Mouse (Mus musculus): Measurements from ENCODE around the gene Tspan13. TPM values are rescaled to one million over a fixed set of nuclear protein-coding genes. Genes with fewer than 3 reads are reported as not detected.

The Tspan13 gene
- 123 and 132 TPM in 2 replicates for polyA plus RNA-seq (2014; fragmentation: Nextera tagmentation; extraction: Ambion mirVana)

DNA sequence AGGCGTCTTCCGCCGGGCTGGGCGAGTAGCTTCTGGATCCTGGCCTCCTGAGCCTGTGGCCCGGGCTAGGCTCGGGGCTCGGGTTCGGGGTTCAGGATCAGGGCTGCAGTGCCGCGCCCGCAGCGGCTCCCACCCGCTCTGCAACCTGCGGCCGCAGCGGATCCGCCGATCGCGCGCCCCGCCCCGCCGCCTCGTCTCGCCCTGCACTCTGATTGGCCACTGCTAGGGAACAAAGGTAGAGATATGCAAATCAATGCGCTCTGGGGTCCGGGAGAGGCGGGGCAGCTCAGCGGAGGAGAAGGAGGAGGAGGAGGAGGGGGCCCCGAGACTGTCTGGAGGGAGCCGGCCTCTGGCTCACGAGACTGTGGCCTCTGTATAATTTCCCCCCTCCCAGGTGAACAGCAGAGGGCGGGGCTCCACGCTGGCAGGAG is at the start of gene Tspan13:
Gene Tspan13 (minus strand): TSS at position 153 of the 431 bp plus-strand sequence.
- WGBS = 0% methylated on average over 33 of the region's 35 CpGs
- no peaks in the 10 kb centered on the region for H3K27me3 ChIP-seq (ENCODE audit: control insufficient read depth, insufficient read depth, low read length)
- H3K36me3 ChIP-seq (ENCODE audit: control insufficient read depth, insufficient read depth, low read length) = no peaks in the 10 kb centered on the region
- H3K4me2 ChIP-seq (replicated peaks; ENCODE audit: low read depth, low read length) = peak within 1 kb of the TSS; percentile 95
- peak within 1 kb of the TSS; percentile 87 for H3K4me3 ChIP-seq (ENCODE audit: low read depth, low read length)
- H3K9me3 ChIP-seq (ENCODE audit: control insufficient read depth, low read depth, low read length) = no peaks in the 10 kb centered on the region
- peak within 1 kb of the TSS; percentile 53 for H3K9ac ChIP-seq (replicated peaks; ENCODE audit: low read depth, low read length)
- peak; percentile 97 for ATAC-seq (ENCODE audit: insufficient number of reproducible peaks, insufficient read depth, low FRiP score, low read depth)
- H3K4me1 ChIP-seq (ENCODE audit: control insufficient read depth, insufficient read depth, low read length) = peaks cover 4% of the 10 kb centered on the region; the same call in 1 of the 2 replicates
- peak within 1 kb of the TSS; percentile 30 for H3K27ac ChIP-seq (ENCODE audit: low read length)

GRCm38 (mm10) chr12:36091964-36092363 is 49.7 kb upstream of the Tspan13 start:
- H3K4me2 ChIP-seq (replicated peaks; ENCODE audit: low read depth, low read length) = no peak overlapping the region
- no peaks in the 10 kb centered on the region for H3K27me3 ChIP-seq (ENCODE audit: control insufficient read depth, insufficient read depth, low read length)
- no peaks in the 10 kb centered on the region for H3K4me1 ChIP-seq (ENCODE audit: control insufficient read depth, insufficient read depth, low read length)
- H3K9me3 ChIP-seq (ENCODE audit: control insufficient read depth, low read depth, low read length) = no peaks in the 10 kb centered on the region
- no peak overlapping the region for H3K9ac ChIP-seq (replicated peaks; ENCODE audit: low read depth, low read length)
- no peak overlapping the region for H3K27ac ChIP-seq (ENCODE audit: low read length)
- H3K36me3 ChIP-seq (ENCODE audit: control insufficient read depth, insufficient read depth, low read length) = peaks cover 11% of the 10 kb centered on the region
- 90% methylated on average over 10 of the region's 10 CpGs for WGBS
- ATAC-seq (ENCODE audit: insufficient number of reproducible peaks, insufficient read depth, low FRiP score, low read depth) = no peak
- H3K4me3 ChIP-seq (ENCODE audit: low read depth, low read length) = no peak overlapping the region

DNA sequence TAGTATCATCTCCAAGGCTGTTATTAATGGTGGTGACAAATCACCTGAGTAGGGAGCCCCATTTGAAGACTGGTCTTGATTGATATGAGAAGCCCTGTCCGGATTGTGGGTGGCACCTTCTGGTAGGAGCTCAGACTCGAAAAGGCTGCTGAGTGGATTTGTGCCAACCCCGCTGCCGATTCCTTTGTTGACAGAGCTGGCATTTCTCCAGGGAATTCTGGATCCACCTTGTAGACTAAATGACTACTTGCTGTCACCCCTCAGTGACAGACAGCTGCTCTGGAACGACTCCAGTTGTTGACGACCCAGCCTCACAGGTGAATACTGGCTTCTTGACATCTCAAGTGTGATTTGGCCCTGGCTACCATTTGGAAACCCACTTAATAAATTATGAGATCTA is 46.9 kb upstream of the Tspan13 start:
- no peak for ATAC-seq (ENCODE audit: insufficient number of reproducible peaks, insufficient read depth, low FRiP score, low read depth)
- WGBS = 71% methylated on average over 6 of the region's 6 CpGs
- no peak overlapping the region for H3K9ac ChIP-seq (replicated peaks; ENCODE audit: low read depth, low read length)

GRCm38 (mm10) chr12:36088804-36089203 is 46.5 kb upstream of the Tspan13 start:
- H3K4me2 ChIP-seq (replicated peaks; ENCODE audit: low read depth, low read length) = no peak overlapping the region
- peaks cover 11% of the 10 kb centered on the region for H3K36me3 ChIP-seq (ENCODE audit: control insufficient read depth, insufficient read depth, low read length)
- H3K27me3 ChIP-seq (ENCODE audit: control insufficient read depth, insufficient read depth, low read length) = no peaks in the 10 kb centered on the region
- H3K9me3 ChIP-seq (ENCODE audit: control insufficient read depth, low read depth, low read length) = no peaks in the 10 kb centered on the region
- no peak overlapping the region for H3K27ac ChIP-seq (ENCODE audit: low read length)
- ATAC-seq (ENCODE audit: insufficient number of reproducible peaks, insufficient read depth, low FRiP score, low read depth) = no peak
- H3K4me1 ChIP-seq (ENCODE audit: control insufficient read depth, insufficient read depth, low read length) = no peaks in the 10 kb centered on the region
- WGBS = 93% methylated on average over 1 of the region's 1 CpGs
- no peak overlapping the region for H3K4me3 ChIP-seq (ENCODE audit: low read depth, low read length)
- no peak overlapping the region for H3K9ac ChIP-seq (replicated peaks; ENCODE audit: low read depth, low read length)

More for the DNA sequence above, 46.9 kb upstream of the Tspan13 start:
- Histone ChIP-seq H3K36me3 (ENCODE audit: control insufficient read depth, insufficient read depth, low read length) (peaks cover 11% of the 10 kb centered on the region), H3K27ac (ENCODE audit: low read length) (no peak overlapping the region), H3K4me2 (replicated peaks; ENCODE audit: low read depth, low read length) (no peak overlapping the region), H3K4me3 (ENCODE audit: low read depth, low read length) (no peak overlapping the region), H3K27me3 (ENCODE audit: control insufficient read depth, insufficient read depth, low read length) (no peaks in the 10 kb centered on the region), H3K4me1 (ENCODE audit: control insufficient read depth, insufficient read depth, low read length) (no peaks in the 10 kb centered on the region), H3K9me3 (ENCODE audit: control insufficient read depth, low read depth, low read length) (no peaks in the 10 kb centered on the region)

GRCm38 (mm10) chr12:36085380-36085779 is 43.1 kb upstream of the Tspan13 start:
- no peak overlapping the region for H3K4me3 ChIP-seq (ENCODE audit: low read depth, low read length)
- 91% methylated on average over 2 of the region's 2 CpGs for WGBS

GRCm38 (mm10) chr12:36078101-36078899 is 36.0 kb upstream of the Tspan13 start:
- Histone ChIP-seq H3K9me3 (ENCODE audit: control insufficient read depth, low read depth, low read length) (no peaks in the 10 kb centered on the region), H3K27me3 (ENCODE audit: control insufficient read depth, insufficient read depth, low read length) (no peaks in the 10 kb centered on the region), H3K27ac (ENCODE audit: low read length) (no peak overlapping the region), H3K4me3 (ENCODE audit: low read depth, low read length) (no peak overlapping the region), H3K4me1 (ENCODE audit: control insufficient read depth, insufficient read depth, low read length) (no peaks in the 10 kb centered on the region), H3K9ac (replicated peaks; ENCODE audit: low read depth, low read length) (no peak overlapping the region), H3K36me3 (ENCODE audit: control insufficient read depth, insufficient read depth, low read length) (no peaks in the 10 kb centered on the region), H3K4me2 (replicated peaks; ENCODE audit: low read depth, low read length) (no peak overlapping the region)
- WGBS = 67% methylated on average over 4 of the region's 4 CpGs
- no peak for ATAC-seq (ENCODE audit: insufficient number of reproducible peaks, insufficient read depth, low FRiP score, low read depth)

More at GRCm38 (mm10) chr12:36085380-36085779, 43.1 kb upstream of the Tspan13 start:
- Histone ChIP-seq H3K27ac (ENCODE audit: low read length) (no peak overlapping the region), H3K9ac (replicated peaks; ENCODE audit: low read depth, low read length) (no peak overlapping the region), H3K9me3 (ENCODE audit: control insufficient read depth, low read depth, low read length) (no peaks in the 10 kb centered on the region), H3K4me1 (ENCODE audit: control insufficient read depth, insufficient read depth, low read length) (no peaks in the 10 kb centered on the region), H3K4me2 (replicated peaks; ENCODE audit: low read depth, low read length) (no peak overlapping the region), H3K27me3 (ENCODE audit: control insufficient read depth, insufficient read depth, low read length) (no peaks in the 10 kb centered on the region), H3K36me3 (ENCODE audit: control insufficient read depth, insufficient read depth, low read length) (no peaks in the 10 kb centered on the region)
- ATAC-seq (ENCODE audit: insufficient number of reproducible peaks, insufficient read depth, low FRiP score, low read depth) = no peak

DNA sequence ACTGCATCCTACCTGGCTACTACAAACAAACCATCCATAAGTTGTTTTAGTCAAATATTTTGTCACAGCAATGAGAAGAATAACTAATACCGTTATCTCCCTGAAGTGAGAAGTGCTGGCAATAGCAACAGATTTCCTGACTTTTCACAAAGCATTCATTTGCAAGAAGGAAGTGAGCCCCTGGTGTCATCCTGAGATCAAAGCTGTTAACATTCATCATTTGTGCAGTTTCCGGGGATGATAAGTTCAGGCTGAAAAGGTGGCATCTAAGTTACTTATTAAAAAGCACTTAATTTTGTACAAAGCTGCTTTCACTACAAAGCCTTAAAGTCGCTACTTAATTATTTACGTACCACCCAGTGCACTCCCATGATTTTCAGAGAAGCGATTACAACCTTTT is 30.6 kb upstream of the Tspan13 start:
- H3K27me3 ChIP-seq (ENCODE audit: control insufficient read depth, insufficient read depth, low read length) = no peaks in the 10 kb centered on the region
- no peak overlapping the region for H3K9ac ChIP-seq (replicated peaks; ENCODE audit: low read depth, low read length)
- H3K36me3 ChIP-seq (ENCODE audit: control insufficient read depth, insufficient read depth, low read length) = no peaks in the 10 kb centered on the region
- H3K27ac ChIP-seq (ENCODE audit: low read length) = no peak overlapping the region
- no peak overlapping the region for H3K4me2 ChIP-seq (replicated peaks; ENCODE audit: low read depth, low read length)
- no peak for ATAC-seq (ENCODE audit: insufficient number of reproducible peaks, insufficient read depth, low FRiP score, low read depth)
- H3K4me1 ChIP-seq (ENCODE audit: control insufficient read depth, insufficient read depth, low read length) = no peaks in the 10 kb centered on the region
- WGBS = 28% methylated on average over 5 of the region's 5 CpGs
- H3K4me3 ChIP-seq (ENCODE audit: low read depth, low read length) = no peak overlapping the region
- H3K9me3 ChIP-seq (ENCODE audit: control insufficient read depth, low read depth, low read length) = no peaks in the 10 kb centered on the region

DNA sequence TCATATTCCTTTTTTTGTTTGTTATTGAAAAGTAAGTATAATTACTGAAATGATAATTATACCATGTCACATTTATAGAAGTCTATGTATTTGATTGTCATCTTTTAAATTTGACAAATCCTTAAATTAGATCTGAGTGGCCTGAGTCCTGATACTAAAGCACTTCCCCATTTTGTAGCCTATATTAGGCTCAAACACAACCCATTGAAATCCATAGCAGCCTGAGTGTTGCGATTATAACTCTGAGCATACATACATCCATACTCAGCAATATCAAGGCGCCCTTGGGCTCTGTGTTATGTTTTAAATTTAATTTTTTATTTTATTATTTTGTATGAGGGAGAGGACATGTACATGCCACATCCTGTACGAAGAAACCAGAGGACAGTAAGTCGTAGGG is 27.9 kb upstream of the Tspan13 start:
- WGBS = 79% methylated on average over 4 of the region's 4 CpGs

More for the DNA sequence above, 27.9 kb upstream of the Tspan13 start:
- no peak overlapping the region for H3K27ac ChIP-seq (ENCODE audit: low read length)
- H3K36me3 ChIP-seq (ENCODE audit: control insufficient read depth, insufficient read depth, low read length) = no peaks in the 10 kb centered on the region
- H3K9ac ChIP-seq (replicated peaks; ENCODE audit: low read depth, low read length) = no peak overlapping the region
- ATAC-seq (ENCODE audit: insufficient number of reproducible peaks, insufficient read depth, low FRiP score, low read depth) = no peak
- peaks cover 2% of the 10 kb centered on the region; the same call in 1 of the 2 replicates for H3K9me3 ChIP-seq (ENCODE audit: control insufficient read depth, low read depth, low read length)
- no peak overlapping the region for H3K4me3 ChIP-seq (ENCODE audit: low read depth, low read length)
- no peaks in the 10 kb centered on the region for H3K4me1 ChIP-seq (ENCODE audit: control insufficient read depth, insufficient read depth, low read length)
- no peak overlapping the region for H3K4me2 ChIP-seq (replicated peaks; ENCODE audit: low read depth, low read length)
- H3K27me3 ChIP-seq (ENCODE audit: control insufficient read depth, insufficient read depth, low read length) = no peaks in the 10 kb centered on the region
